ENCODE assay signal across 9 mouse cellular contexts in the genomic region with DNA sequence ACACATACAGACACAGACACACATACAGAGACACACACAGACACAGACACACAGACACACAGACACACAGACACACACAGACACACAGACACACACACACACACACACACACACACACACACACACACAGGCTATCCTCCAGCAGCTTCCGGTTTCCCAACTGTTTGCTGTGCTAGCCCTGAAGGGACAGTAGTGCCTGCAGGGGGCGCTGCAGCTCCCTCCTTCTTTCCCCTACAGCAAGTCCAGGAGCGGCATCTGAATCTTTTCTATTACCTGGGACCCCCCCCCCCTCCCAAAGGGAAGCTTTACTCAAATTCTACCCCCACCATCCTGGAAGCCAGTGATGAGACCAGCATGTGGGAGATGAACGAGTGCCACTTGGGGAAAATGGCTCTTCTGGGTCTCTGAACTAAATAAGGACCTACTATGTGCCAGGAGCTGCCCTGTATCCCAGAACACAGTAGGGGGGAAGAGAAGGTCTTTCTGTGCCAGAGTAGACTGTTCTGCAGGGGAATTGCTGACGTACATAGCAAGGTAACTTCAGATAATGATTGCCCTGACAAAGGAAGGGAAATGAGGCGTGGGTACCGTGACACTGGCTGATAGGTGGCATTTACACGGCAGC.
DNase-seq lines count a peak whose midpoint lies in the region.
"Had no signal": no experiment of that assay in that cellular context is flagged by ENCODE, and none has a peak within 500 bp of the region (broad histone marks: within the 10 kb centered on the region; RNA-seq: fewer than 3 reads in every experiment).

No protein-coding gene starts in this region.

- DNase-seq in cerebellum, adult 18-20 months = peak; percentile 54 to 62
- no peak for DNase-seq in cerebellum, adult 11-12 months
- DNase-seq in kidney, postnatal 4 days = peak; percentile 69 to 78
- no peak for DNase-seq in kidney, adult 11 months
- peak; percentile 50 for DNase-seq in urinary bladder, postnatal 14 days (ENCODE audit: low spot score)
- no peak for DNase-seq in urinary bladder, postnatal 10 days (ENCODE audit: low spot score)
- DNase-seq in c-Kit-positive CD71-positive TER-119-positive erythroid progenitor cells, embryonic 14.5 days (ENCODE audit: low spot score) = no peak
- DNase-seq in MN1 (ENCODE audit: low spot score) = no peak
- DNase-seq: kidney, postnatal 14 days had no signal

Comparison
In these comparisons a context has a peak if more than half of its experiments do, and no peak if none do; other contexts are left out.
1. DNase-seq: peak in cerebellum, adult 18-20 months (2 of 2), kidney, postnatal 4 days (2 of 2) and urinary bladder, postnatal 14 days (single experiment); none in cerebellum, adult 11-12 months (single experiment), kidney, adult 11 months (single experiment), urinary bladder, postnatal 10 days (single experiment), c-Kit-positive CD71-positive TER-119-positive erythroid progenitor cells, embryonic 14.5 days (single experiment) and MN1 (single experiment).